Mouse (Mus musculus): Measurements from ENCODE around the gene Echdc3.
A peak's percentile ranks its signal among the peaks of the same experiment; 100 is the strongest.

Gene Echdc3

GRCm38 (mm10) chr2:6220141-6220805, 7.4 kb upstream of the Echdc3 start:
- peak; percentile 86 for DNase-seq (ENCODE audit: low spot score)

- no peak for DNase-seq (ENCODE audit: low spot score)
Measured at GRCm38 (mm10) chr2:6212327-6212723, 508 bp downstream of the Echdc3 start.

- DNase-seq (ENCODE audit: low spot score): no peak
Measured at GRCm38 (mm10) chr2:6210840-6211239, 2.0 kb downstream of the Echdc3 start.

GRCm38 (mm10) chr2:6209746-6210145, 3.1 kb downstream of the Echdc3 start:
- DNase-seq (ENCODE audit: low spot score): no peak

- peak; percentile 65 for DNase-seq (ENCODE audit: low spot score)
Measured at GRCm38 (mm10) chr2:6209116-6209515, 3.7 kb downstream of the Echdc3 start.

GRCm38 (mm10) chr2:6207736-6208135, 5.1 kb downstream of the Echdc3 start:
- DNase-seq (ENCODE audit: low spot score): no peak

GRCm38 (mm10) chr2:6196363-6196973, 16.4 kb downstream of the Echdc3 start:
- no peak for DNase-seq (ENCODE audit: low spot score)

- DNase-seq (ENCODE audit: low spot score): no peak
Measured at GRCm38 (mm10) chr2:6195468-6196239, 17.2 kb downstream of the Echdc3 start.

GRCm38 (mm10) chr2:6194497-6194896, 18.3 kb downstream of the Echdc3 start:
- no peak for DNase-seq (ENCODE audit: low spot score)

- DNase-seq (ENCODE audit: low spot score): no peak
Measured at GRCm38 (mm10) chr2:6193591-6193973, 19.3 kb downstream of the Echdc3 start.

- peak; percentile 67 for DNase-seq (ENCODE audit: low spot score)
Measured at GRCm38 (mm10) chr2:6192820-6193590, 19.8 kb downstream of the Echdc3 start.

- DNase-seq (ENCODE audit: low spot score): no peak
Measured at GRCm38 (mm10) chr2:6190036-6190435, 22.8 kb downstream of the Echdc3 start.

- DNase-seq (ENCODE audit: low spot score): no peak
Measured at GRCm38 (mm10) chr2:6189675-6189998, 23.2 kb downstream of the Echdc3 start.

- DNase-seq (ENCODE audit: low spot score): no peak
Measured at GRCm38 (mm10) chr2:6188891-6189674, 23.8 kb downstream of the Echdc3 start.

GRCm38 (mm10) chr2:6187418-6187817, 25.4 kb downstream of the Echdc3 start:
- no peak for DNase-seq (ENCODE audit: low spot score)

- no peak for DNase-seq (ENCODE audit: low spot score)
Measured at GRCm38 (mm10) chr2:6186913-6187312, 25.9 kb downstream of the Echdc3 start.

- DNase-seq (ENCODE audit: low spot score): no peak
Measured at GRCm38 (mm10) chr2:6179749-6180117, 33.1 kb downstream of the Echdc3 start.

GRCm38 (mm10) chr2:6178901-6179748, 33.7 kb downstream of the Echdc3 start:
- no peak for DNase-seq (ENCODE audit: low spot score)

- DNase-seq (ENCODE audit: low spot score): no peak
Measured at GRCm38 (mm10) chr2:6173013-6173412, 39.8 kb downstream of the Echdc3 start.

- no peak for DNase-seq (ENCODE audit: low spot score)
Measured at GRCm38 (mm10) chr2:6168560-6168959, 44.3 kb downstream of the Echdc3 start.
